Mouse (Mus musculus): ENCODE data around the gene Gm10037. TPM values are rescaled to one million over a fixed set of nuclear protein-coding genes. Genes with fewer than 3 reads are reported as not detected.
"Not testable (repeated sequence)": the region's sequence is repeated elsewhere in the genome, so short reads cannot be mapped to it uniquely, and the experiment has no call there.

The Gm10037 gene
- polyA plus RNA-seq, 1 experiment = not detected

DNA sequence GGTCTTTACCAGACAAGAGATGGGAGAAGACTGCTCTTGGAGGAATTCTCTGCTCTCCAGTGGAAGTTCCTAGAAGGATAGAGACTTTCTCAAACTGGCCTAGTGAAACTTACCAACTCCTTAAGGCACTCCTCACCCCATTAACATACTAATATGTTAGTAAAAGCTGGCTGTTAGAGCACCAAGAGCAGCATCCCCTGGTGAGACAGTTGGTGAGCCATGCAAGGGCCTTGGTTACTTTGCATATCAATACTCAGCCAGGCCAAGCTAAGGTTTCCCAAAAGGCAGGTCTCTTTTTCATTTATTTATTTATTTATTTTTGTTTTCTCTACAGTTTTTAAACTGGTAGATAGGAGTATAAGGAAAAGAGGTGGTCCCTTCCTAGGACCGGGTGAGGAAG is 26.4 kb downstream of the Gm10037 start:
- Histone ChIP-seq H3ac (ENCODE audit: control insufficient read depth, insufficient read length) (no peak overlapping the region), H3K4me2 (ENCODE audit: low read depth) (no peak overlapping the region), H3K79me2 (ENCODE audit: control insufficient read depth, insufficient read depth) (no peaks in the 10 kb centered on the region), H3K36me3 (ENCODE audit: control insufficient read depth, insufficient read depth) (no peaks in the 10 kb centered on the region), H3K27me3 (ENCODE audit: control insufficient read depth, insufficient read depth, insufficient read length) (no peaks in the 10 kb centered on the region), H3K4me3 (no peak overlapping the region)
- no peak for TF ChIP-seq CEBPB (IDR thresholded peaks at IDR 0.05; ENCODE audit: insufficient read depth, poor library complexity, severe bottlenecking)
- no peak for TF ChIP-seq USF1 (IDR thresholded peaks at IDR 0.05; ENCODE audit: low read depth)
- TF ChIP-seq TCF3 (IDR thresholded peaks at IDR 0.05; ENCODE audit: insufficient read length, low read depth) = no peak
- TF ChIP-seq E2F4 (IDR thresholded peaks at IDR 0.05; ENCODE audit: insufficient read depth) = no peak
- TF ChIP-seq MYOG (IDR thresholded peaks at IDR 0.05; ENCODE audit: control insufficient read depth in 1 of 3, insufficient read depth in 1 of 3, insufficient read length in 2 of 3, low read depth in 2 of 3) = no peak
- no peak for TF ChIP-seq SRF (IDR thresholded peaks at IDR 0.05; ENCODE audit: control insufficient read depth, insufficient read length, low read depth)
- no peak for TF ChIP-seq TCF12 (IDR thresholded peaks at IDR 0.05; ENCODE audit: insufficient read depth, poor library complexity, severe bottlenecking)
- TF ChIP-seq REST (IDR thresholded peaks at IDR 0.05; ENCODE audit: insufficient read depth, insufficient read length) = no peak
- no peak for TF ChIP-seq POLR2A (IDR thresholded peaks at IDR 0.05; ENCODE audit: insufficient read length, low read depth)
- TF ChIP-seq MYOD1 (IDR thresholded peaks at IDR 0.05; ENCODE audit: control insufficient read depth in 1 of 3, insufficient read length in 2 of 3, low read depth in 2 of 3) = no peak
- TF ChIP-seq MAX (IDR thresholded peaks at IDR 0.05; ENCODE audit: low read depth) = no peak
- no peak for TF ChIP-seq POLR2AphosphoS2 (IDR thresholded peaks at IDR 0.05; ENCODE audit: insufficient read length, low read depth)

DNA sequence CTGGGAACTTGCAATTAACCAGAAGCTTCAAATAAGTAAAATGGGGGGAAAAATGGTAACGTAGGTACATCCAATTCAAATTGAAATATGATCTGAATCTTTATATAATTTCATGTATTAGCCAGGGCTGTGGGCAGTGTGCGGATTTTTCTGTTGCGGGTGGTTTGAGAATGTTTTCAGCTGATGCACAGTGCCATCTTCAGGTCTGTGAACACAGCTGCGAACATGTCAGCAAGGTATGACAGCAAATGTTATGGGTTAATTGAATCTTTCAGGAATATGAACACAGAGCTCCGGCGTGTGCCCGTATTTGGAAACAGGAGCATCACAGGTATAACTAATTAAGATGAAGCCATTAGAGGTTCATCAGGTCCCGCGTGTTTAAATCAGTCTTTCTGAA is 31.6 kb downstream of the Gm10037 start:
- Histone ChIP-seq H3K36me3 (ENCODE audit: control insufficient read depth, insufficient read depth) (no peaks in the 10 kb centered on the region), H3K4me3 (no peak overlapping the region), H3K4me2 (ENCODE audit: low read depth) (no peak overlapping the region), H3K79me2 (ENCODE audit: control insufficient read depth, insufficient read depth) (no peaks in the 10 kb centered on the region), H3K27me3 (ENCODE audit: control insufficient read depth, insufficient read depth, insufficient read length) (no peaks in the 10 kb centered on the region), H3ac (ENCODE audit: control insufficient read depth, insufficient read length) (no peak overlapping the region)
- no peak for TF ChIP-seq POLR2AphosphoS2 (IDR thresholded peaks at IDR 0.05; ENCODE audit: insufficient read length, low read depth)
- TF ChIP-seq TCF3 (IDR thresholded peaks at IDR 0.05; ENCODE audit: insufficient read length, low read depth) = no peak
- TF ChIP-seq MAX (IDR thresholded peaks at IDR 0.05; ENCODE audit: low read depth) = no peak
- no peak for TF ChIP-seq REST (IDR thresholded peaks at IDR 0.05; ENCODE audit: insufficient read depth, insufficient read length)
- TF ChIP-seq SRF (IDR thresholded peaks at IDR 0.05; ENCODE audit: control insufficient read depth, insufficient read length, low read depth) = no peak
- TF ChIP-seq CEBPB (IDR thresholded peaks at IDR 0.05; ENCODE audit: insufficient read depth, poor library complexity, severe bottlenecking) = no peak

DNA sequence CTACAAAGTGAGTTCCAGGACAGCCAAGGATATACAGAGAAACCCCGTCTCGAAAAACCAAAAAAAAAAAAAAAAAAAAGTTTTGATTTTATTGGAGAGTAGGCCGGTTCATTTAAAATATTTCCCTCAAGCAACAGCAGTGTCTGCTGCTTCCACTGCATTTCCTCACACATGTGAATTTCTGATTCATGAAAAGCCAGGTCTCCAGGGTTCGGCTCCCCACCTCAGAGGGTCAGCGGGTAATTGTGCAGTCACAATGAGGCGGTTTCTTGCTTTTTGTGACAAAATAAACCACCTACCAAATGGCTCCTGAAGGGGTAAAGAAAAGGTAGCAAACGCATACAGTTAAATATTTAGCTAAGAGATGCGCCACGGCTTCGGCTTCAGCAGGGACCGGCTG is 32.1 kb downstream of the Gm10037 start, which contains the start of gene BC048507:
TSS of gene BC048507 (plus strand) at position 301 of the 400 bp plus-strand sequence.
- no peaks in the 10 kb centered on the region for H3K27me3 ChIP-seq (ENCODE audit: control insufficient read depth, insufficient read depth, insufficient read length)
- no peaks in the 10 kb centered on the region for H3K79me2 ChIP-seq (ENCODE audit: control insufficient read depth, insufficient read depth)
- TF ChIP-seq TCF3 (IDR thresholded peaks at IDR 0.05; ENCODE audit: insufficient read length, low read depth) = no peak
- TF ChIP-seq REST (IDR thresholded peaks at IDR 0.05; ENCODE audit: insufficient read depth, insufficient read length) = no peak
- TF ChIP-seq TCF12 (IDR thresholded peaks at IDR 0.05; ENCODE audit: insufficient read depth, poor library complexity, severe bottlenecking) = no peak
- TF ChIP-seq USF1 (IDR thresholded peaks at IDR 0.05; ENCODE audit: low read depth) = no peak
- TF ChIP-seq SRF (IDR thresholded peaks at IDR 0.05; ENCODE audit: control insufficient read depth, insufficient read length, low read depth) = no peak
- TF ChIP-seq CEBPB (IDR thresholded peaks at IDR 0.05; ENCODE audit: insufficient read depth, poor library complexity, severe bottlenecking) = no peak
- TF ChIP-seq MYOD1 (IDR thresholded peaks at IDR 0.05; ENCODE audit: control insufficient read depth in 1 of 3, insufficient read length in 2 of 3, low read depth in 2 of 3) = no peak
- TF ChIP-seq E2F4 (IDR thresholded peaks at IDR 0.05; ENCODE audit: insufficient read depth) = no peak
- TF ChIP-seq POLR2AphosphoS2 (IDR thresholded peaks at IDR 0.05; ENCODE audit: insufficient read length, low read depth) = no peak
- TF ChIP-seq MAX (IDR thresholded peaks at IDR 0.05; ENCODE audit: low read depth) = no peak
- no peak for TF ChIP-seq POLR2A (IDR thresholded peaks at IDR 0.05; ENCODE audit: insufficient read length, low read depth)
- no peak for TF ChIP-seq MYOG (IDR thresholded peaks at IDR 0.05; ENCODE audit: control insufficient read depth in 1 of 3, insufficient read depth in 1 of 3, insufficient read length in 2 of 3, low read depth in 2 of 3)
- H3K36me3 ChIP-seq (ENCODE audit: control insufficient read depth, insufficient read depth) = no peaks in the 10 kb centered on the region
- H3K4me3 ChIP-seq = no peak within 1 kb of the TSS
- H3ac ChIP-seq (ENCODE audit: control insufficient read depth, insufficient read length) = no peak within 1 kb of the TSS
- no peak within 1 kb of the TSS for H3K4me2 ChIP-seq (ENCODE audit: low read depth)

DNA sequence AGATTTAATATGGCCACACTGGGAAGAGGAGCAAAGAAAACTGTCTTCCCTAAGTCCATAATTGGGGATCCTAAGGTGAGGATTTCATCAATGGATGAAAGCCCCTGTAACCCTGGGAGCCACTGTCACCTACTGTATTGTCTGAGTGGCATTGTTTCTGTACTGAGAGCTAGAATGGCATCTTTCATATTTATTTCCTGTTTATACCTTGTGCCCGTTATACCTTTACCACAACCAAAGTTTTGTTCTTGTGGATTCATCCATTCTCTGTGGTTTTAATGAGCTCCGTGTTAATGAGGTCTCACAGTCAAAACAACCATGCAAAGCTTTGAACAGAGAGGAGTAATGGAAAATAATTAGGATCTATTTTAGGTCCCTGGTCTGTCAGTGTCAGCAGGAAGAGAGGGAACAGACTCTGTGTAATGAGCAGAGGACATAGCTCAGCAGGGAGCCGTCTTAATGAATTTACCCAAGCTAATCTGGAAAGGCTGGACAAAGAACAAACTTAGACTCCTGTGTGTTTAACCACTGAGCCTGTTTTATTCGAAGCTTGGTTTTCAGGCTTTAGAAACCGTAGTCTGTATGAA is 34.0 kb downstream of the Gm10037 start:
- no peaks in the 10 kb centered on the region for H3K36me3 ChIP-seq (ENCODE audit: control insufficient read depth, insufficient read depth)
- no peaks in the 10 kb centered on the region for H3K79me2 ChIP-seq (ENCODE audit: control insufficient read depth, insufficient read depth)
- H3K4me3 ChIP-seq = no peak overlapping the region
- TF ChIP-seq REST (IDR thresholded peaks at IDR 0.05; ENCODE audit: insufficient read depth, insufficient read length) = no peak
- no peak for TF ChIP-seq USF1 (IDR thresholded peaks at IDR 0.05; ENCODE audit: low read depth)
- TF ChIP-seq MAX (IDR thresholded peaks at IDR 0.05; ENCODE audit: low read depth) = no peak
- H3K27me3 ChIP-seq (ENCODE audit: control insufficient read depth, insufficient read depth, insufficient read length) = no peaks in the 10 kb centered on the region
- H3K4me2 ChIP-seq (ENCODE audit: low read depth) = no peak overlapping the region
- no peak overlapping the region for H3ac ChIP-seq (ENCODE audit: control insufficient read depth, insufficient read length)

DNA sequence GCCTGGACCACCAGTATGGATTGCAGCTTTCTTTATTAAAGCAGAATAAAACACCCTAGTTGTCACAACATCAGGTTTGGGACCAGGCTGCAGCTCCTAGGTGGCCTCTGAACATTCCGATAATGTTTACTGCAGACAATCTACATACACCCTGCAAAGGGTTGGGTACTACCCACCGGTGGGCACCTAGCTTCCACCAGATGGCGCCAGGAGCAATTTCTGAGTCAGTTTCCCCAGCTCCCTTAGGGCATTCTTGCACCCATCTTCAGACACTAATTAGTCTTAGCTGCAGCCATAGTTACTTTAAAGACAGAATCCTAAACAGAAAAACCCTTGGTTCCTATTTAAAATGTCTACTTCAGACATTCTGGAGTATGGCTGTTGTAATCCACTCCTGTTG is 37.0 kb downstream of the Gm10037 start:
- H3ac ChIP-seq (ENCODE audit: control insufficient read depth, insufficient read length) = no peak overlapping the region
- no peak overlapping the region for H3K4me3 ChIP-seq
- H3K79me2 ChIP-seq (ENCODE audit: control insufficient read depth, insufficient read depth) = no peaks in the 10 kb centered on the region
- no peak overlapping the region for H3K4me2 ChIP-seq (ENCODE audit: low read depth)
- no peaks in the 10 kb centered on the region for H3K27me3 ChIP-seq (ENCODE audit: control insufficient read depth, insufficient read depth, insufficient read length)
- no peak for TF ChIP-seq CEBPB (IDR thresholded peaks at IDR 0.05; ENCODE audit: insufficient read depth, poor library complexity, severe bottlenecking)
- TF ChIP-seq REST (IDR thresholded peaks at IDR 0.05; ENCODE audit: insufficient read depth, insufficient read length) = no peak
- TF ChIP-seq MAX (IDR thresholded peaks at IDR 0.05; ENCODE audit: low read depth) = no peak
- TF ChIP-seq SRF (IDR thresholded peaks at IDR 0.05; ENCODE audit: control insufficient read depth, insufficient read length, low read depth) = no peak
- no peak for TF ChIP-seq TCF3 (IDR thresholded peaks at IDR 0.05; ENCODE audit: insufficient read length, low read depth)
- TF ChIP-seq MYOG (IDR thresholded peaks at IDR 0.05; ENCODE audit: control insufficient read depth in 1 of 3, insufficient read depth in 1 of 3, insufficient read length in 2 of 3, low read depth in 2 of 3) = no peak
- no peaks in the 10 kb centered on the region for H3K36me3 ChIP-seq (ENCODE audit: control insufficient read depth, insufficient read depth)

DNA sequence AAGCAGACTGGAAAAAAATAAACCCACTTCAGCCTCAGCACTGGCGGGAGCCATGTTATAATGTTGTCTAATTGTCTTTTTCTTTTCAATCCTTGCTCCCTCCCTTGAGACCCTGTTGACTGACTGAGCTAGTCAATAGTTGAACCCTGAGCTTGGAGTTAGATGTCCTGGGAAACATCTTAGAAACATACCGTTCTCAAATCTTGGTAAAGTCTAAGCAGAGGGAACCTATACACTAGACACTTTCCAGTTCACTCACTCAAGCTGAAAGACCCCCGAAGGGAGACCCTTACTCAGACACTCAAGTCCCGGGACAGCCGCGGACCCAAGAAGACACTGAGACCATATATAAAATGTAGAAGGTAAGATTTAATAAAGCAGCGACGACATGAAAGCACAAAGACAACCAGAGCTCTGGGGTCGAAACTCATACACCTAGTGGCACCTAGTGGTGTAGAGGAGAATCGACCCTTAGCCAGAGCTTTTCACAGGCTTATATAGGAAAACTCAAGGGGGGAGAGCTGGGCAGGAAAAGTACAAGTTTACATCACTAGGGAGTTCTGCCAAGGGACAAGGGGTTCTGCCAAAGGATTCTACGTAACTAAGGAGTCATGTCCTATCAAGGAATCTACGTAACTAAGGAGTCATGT is 45.3 kb downstream of the Gm10037 start:
- not testable (repeated sequence) for H3K36me3 ChIP-seq (ENCODE audit: control insufficient read depth, insufficient read depth); H3K4me3 ChIP-seq; H3K4me2 ChIP-seq (ENCODE audit: low read depth)

More for the DNA sequence above, 45.3 kb downstream of the Gm10037 start:
- not testable (repeated sequence) for H3ac ChIP-seq (ENCODE audit: control insufficient read depth, insufficient read length); H3K79me2 ChIP-seq (ENCODE audit: control insufficient read depth, insufficient read depth); H3K27me3 ChIP-seq (ENCODE audit: control insufficient read depth, insufficient read depth, insufficient read length)
